Mouse (Mus musculus): ENCODE measurements at regions not wholly inside any gene's neighbourhood (a gene's known extent, or its start where the extent isn't known, plus 50 kb on each side); places are given as distances from the start of the nearest gene placed in this dataset.
"Not testable (repeated sequence)": the region's sequence is repeated elsewhere in the genome, so short reads cannot be mapped to it uniquely, and the experiment has no call there.

DNA sequence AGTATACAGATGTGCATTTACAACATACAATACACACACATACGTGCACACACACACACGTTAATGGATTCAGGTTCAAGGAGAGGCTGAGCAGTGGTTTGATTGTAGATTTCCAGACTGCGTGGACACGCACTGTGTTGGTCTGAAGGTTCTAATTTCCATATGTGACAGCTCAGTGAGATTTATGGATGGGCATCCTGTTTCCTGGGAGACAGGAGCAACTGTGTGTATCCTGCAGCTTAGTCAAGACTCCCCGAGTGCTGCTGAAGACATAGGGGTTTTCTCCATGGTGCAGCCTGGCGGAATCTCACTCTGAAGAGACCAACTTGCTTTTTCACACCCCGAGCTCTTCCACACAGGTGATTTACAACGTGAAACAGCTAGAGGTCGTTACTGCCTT is 119.3 kb upstream of the Foxk1 start:
- Histone ChIP-seq H3K4me1 (ENCODE audit: control insufficient read depth, insufficient read depth, low read length) (no peaks in the 10 kb centered on the region; the same call in 1 of the 2 replicates), H3K4me3 (replicated peaks; ENCODE audit: low read length) (no peak overlapping the region), H3K4me2 (replicated peaks; ENCODE audit: low read depth, low read length, severe bottlenecking) (no peak overlapping the region), H3K27me3 (ENCODE audit: control insufficient read depth, insufficient read depth, low read length) (no peaks in the 10 kb centered on the region), H3K9me3 (ENCODE audit: control insufficient read depth, low read length) (no peaks in the 10 kb centered on the region), H3K9ac (ENCODE audit: low read depth, low read length, severe bottlenecking) (no peak overlapping the region), H3K36me3 (ENCODE audit: control insufficient read depth, insufficient read depth, low read length) (no peaks in the 10 kb centered on the region), H3K27ac (replicated peaks; ENCODE audit: low read depth, low read length) (no peak overlapping the region)
- DNase-seq (ENCODE audit: low spot score): no peak
- WGBS: 60% methylated on average over 9 of the region's 9 CpGs
- no peak for TF ChIP-seq POLR2A (IDR thresholded peaks at IDR 0.05; ENCODE audit: borderline replicate concordance, extremely low read depth, insufficient read depth, insufficient read length)
- no peak for ATAC-seq (ENCODE audit: low FRiP score, low read depth)

DNA sequence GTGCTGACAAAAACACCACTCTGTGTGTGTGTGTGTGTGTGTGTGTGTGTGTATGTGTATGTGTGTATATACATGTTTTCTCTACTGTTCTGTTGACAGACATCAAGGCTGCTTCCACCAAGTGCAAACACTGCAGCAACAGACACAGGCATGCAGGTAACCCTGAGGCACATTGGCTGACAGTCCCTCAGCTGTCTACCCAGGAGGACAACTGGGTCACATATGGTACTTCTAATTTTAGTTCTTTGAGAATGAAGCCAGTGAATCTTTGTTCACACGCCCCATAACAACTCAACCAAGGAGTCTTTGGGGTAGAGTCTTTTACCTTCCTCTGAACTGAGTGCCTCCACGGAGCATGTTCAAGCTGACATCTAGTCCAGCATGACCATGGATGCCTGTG is 113.3 kb upstream of the Foxk1 start:
- ATAC-seq (ENCODE audit: low FRiP score, low read depth) (no peak), DNase-seq (ENCODE audit: low spot score) (no peak)
- H3K9ac ChIP-seq (ENCODE audit: low read depth, low read length, severe bottlenecking): no peak overlapping the region
- no peak for TF ChIP-seq POLR2A (IDR thresholded peaks at IDR 0.05; ENCODE audit: borderline replicate concordance, extremely low read depth, insufficient read depth, insufficient read length)
- no peak overlapping the region for H3K27ac ChIP-seq (replicated peaks; ENCODE audit: low read depth, low read length)
- H3K9me3 ChIP-seq (ENCODE audit: control insufficient read depth, low read length): 0 out of 2 replicates have a peak, but pooled peaks cover 3% of the 10 kb centered on the region
- H3K36me3 ChIP-seq (ENCODE audit: control insufficient read depth, insufficient read depth, low read length): no peaks in the 10 kb centered on the region
- H3K4me3 ChIP-seq (replicated peaks; ENCODE audit: low read length): no peak overlapping the region
- no peaks in the 10 kb centered on the region for H3K4me1 ChIP-seq (ENCODE audit: control insufficient read depth, insufficient read depth, low read length)
- WGBS: 78% methylated on average over 2 of the region's 2 CpGs
- no peaks in the 10 kb centered on the region for H3K27me3 ChIP-seq (ENCODE audit: control insufficient read depth, insufficient read depth, low read length)
- H3K4me2 ChIP-seq (replicated peaks; ENCODE audit: low read depth, low read length, severe bottlenecking): no peak overlapping the region

DNA sequence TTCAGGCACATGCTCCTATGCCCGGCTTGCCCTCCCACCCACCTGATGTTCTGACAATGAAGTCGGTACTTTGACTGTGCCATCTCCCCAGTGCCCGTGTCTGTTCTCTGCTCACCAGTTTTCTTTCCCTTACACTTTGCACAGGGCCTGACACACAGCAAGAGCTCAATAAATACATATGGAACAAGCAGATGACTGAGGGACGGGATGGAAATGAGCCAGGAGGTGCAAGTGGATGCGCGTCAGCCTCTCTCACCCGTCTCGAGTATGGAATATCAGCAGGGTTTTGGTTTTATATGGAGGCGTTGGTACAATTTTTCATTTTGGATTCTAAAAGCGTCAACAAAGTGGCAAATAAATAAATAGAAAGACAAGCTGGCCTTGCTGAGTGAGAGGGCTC is 109.8 kb upstream of the Foxk1 start:
- 88% methylated on average over 10 of the region's 10 CpGs for WGBS
- no peaks in the 10 kb centered on the region for H3K36me3 ChIP-seq (ENCODE audit: control insufficient read depth, insufficient read depth, low read length)
- DNase-seq (ENCODE audit: low spot score): no peak

DNA sequence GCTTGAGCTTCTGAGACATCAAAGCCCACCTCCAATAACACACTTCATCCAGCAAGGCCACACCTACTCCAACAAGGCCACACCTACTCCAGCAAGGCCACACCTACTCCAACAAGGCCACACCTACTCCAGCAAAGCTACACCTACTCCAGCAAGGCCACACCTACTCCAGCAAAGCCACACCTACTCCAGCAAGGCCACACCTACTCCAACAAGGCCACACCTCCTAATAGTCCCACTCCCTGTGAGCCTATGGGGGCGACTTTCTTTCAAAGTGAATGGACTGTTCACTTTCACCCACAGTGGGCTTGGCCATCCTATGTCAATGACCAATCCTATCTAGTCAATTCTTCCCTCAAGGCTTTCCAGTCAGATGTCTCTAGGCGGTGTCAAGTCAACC is 104.9 kb upstream of the Foxk1 start:
- H3K4me3 ChIP-seq (replicated peaks; ENCODE audit: low read length); H3K4me1 ChIP-seq (ENCODE audit: control insufficient read depth, insufficient read depth, low read length); DNase-seq (ENCODE audit: low spot score); H3K4me2 ChIP-seq (replicated peaks; ENCODE audit: low read depth, low read length, severe bottlenecking); H3K36me3 ChIP-seq (ENCODE audit: control insufficient read depth, insufficient read depth, low read length); ATAC-seq (ENCODE audit: low FRiP score, low read depth); H3K9ac ChIP-seq (ENCODE audit: low read depth, low read length, severe bottlenecking); H3K27me3 ChIP-seq (ENCODE audit: control insufficient read depth, insufficient read depth, low read length); H3K27ac ChIP-seq (replicated peaks; ENCODE audit: low read depth, low read length); H3K9me3 ChIP-seq (ENCODE audit: control insufficient read depth, low read length): not testable (repeated sequence)
- WGBS: 89% methylated on average over 2 of the region's 2 CpGs

More for the DNA sequence above, 109.8 kb upstream of the Foxk1 start:
- Histone ChIP-seq H3K9ac (ENCODE audit: low read depth, low read length, severe bottlenecking) (no peak overlapping the region), H3K4me3 (replicated peaks; ENCODE audit: low read length) (no peak overlapping the region), H3K4me1 (ENCODE audit: control insufficient read depth, insufficient read depth, low read length) (no peaks in the 10 kb centered on the region), H3K27me3 (ENCODE audit: control insufficient read depth, insufficient read depth, low read length) (no peaks in the 10 kb centered on the region), H3K9me3 (ENCODE audit: control insufficient read depth, low read length) (0 out of 2 replicates have a peak, but pooled peaks cover 3% of the 10 kb centered on the region), H3K4me2 (replicated peaks; ENCODE audit: low read depth, low read length, severe bottlenecking) (no peak overlapping the region), H3K27ac (replicated peaks; ENCODE audit: low read depth, low read length) (no peak overlapping the region)
- no peak for TF ChIP-seq POLR2A (IDR thresholded peaks at IDR 0.05; ENCODE audit: borderline replicate concordance, extremely low read depth, insufficient read depth, insufficient read length)
- ATAC-seq (ENCODE audit: low FRiP score, low read depth): no peak

DNA sequence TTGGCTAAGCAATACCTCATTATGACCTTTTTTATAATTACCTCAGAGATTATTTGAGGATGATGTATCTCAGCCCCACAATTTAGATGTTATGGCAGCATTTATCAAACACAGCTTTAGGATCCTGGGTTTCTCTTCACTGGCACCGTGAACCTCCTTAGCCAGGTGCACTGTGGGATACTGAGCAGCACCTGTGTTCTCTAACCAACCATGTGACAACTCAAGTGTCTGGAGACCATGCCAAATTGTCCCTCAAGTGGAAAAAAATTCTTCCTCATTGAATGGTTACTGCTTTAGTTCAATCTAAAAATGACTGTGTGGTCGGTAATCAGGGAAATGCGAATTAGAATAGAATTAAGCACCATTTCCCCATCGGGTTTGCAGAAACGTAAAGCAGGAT is 101.7 kb upstream of the Foxk1 start:
- WGBS: 82% methylated on average over 5 of the region's 5 CpGs
- Histone ChIP-seq H3K27ac (replicated peaks; ENCODE audit: low read depth, low read length) (no peak overlapping the region), H3K9me3 (ENCODE audit: control insufficient read depth, low read length) (no peaks in the 10 kb centered on the region), H3K4me2 (replicated peaks; ENCODE audit: low read depth, low read length, severe bottlenecking) (no peak overlapping the region), H3K36me3 (ENCODE audit: control insufficient read depth, insufficient read depth, low read length) (no peaks in the 10 kb centered on the region), H3K4me1 (ENCODE audit: control insufficient read depth, insufficient read depth, low read length) (no peaks in the 10 kb centered on the region), H3K4me3 (replicated peaks; ENCODE audit: low read length) (no peak overlapping the region), H3K27me3 (ENCODE audit: control insufficient read depth, insufficient read depth, low read length) (no peaks in the 10 kb centered on the region), H3K9ac (ENCODE audit: low read depth, low read length, severe bottlenecking) (no peak overlapping the region)
- DNase-seq (ENCODE audit: low spot score) (no peak), ATAC-seq (ENCODE audit: low FRiP score, low read depth) (no peak)
- no peak for TF ChIP-seq POLR2A (IDR thresholded peaks at IDR 0.05; ENCODE audit: borderline replicate concordance, extremely low read depth, insufficient read depth, insufficient read length)

DNA sequence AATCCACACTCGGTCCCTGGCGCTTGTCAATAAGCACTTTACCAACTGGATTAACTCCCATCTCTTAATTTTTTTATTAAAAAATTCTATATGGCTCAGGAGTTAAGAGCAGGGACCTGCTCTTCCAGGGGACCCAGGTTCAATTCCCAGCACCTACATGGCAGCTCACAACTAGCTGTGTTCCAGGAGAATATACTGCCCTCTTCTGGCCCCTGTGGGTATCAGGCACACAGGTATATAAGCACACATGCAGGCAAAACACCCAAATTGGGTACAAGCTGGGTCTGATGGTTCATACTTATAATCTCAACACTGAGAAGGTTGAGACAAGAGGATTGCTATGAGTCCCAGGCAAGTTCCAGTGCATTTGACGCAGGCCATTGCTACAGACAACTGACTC is 92.8 kb upstream of the Foxk1 start:
- TF ChIP-seq POLR2A (IDR thresholded peaks at IDR 0.05; ENCODE audit: borderline replicate concordance, extremely low read depth, insufficient read depth, insufficient read length): no peak
- Histone ChIP-seq H3K4me2 (replicated peaks; ENCODE audit: low read depth, low read length, severe bottlenecking) (no peak overlapping the region), H3K9ac (ENCODE audit: low read depth, low read length, severe bottlenecking) (no peak overlapping the region), H3K27me3 (ENCODE audit: control insufficient read depth, insufficient read depth, low read length) (no peaks in the 10 kb centered on the region), H3K4me1 (ENCODE audit: control insufficient read depth, insufficient read depth, low read length) (no peaks in the 10 kb centered on the region), H3K4me3 (replicated peaks; ENCODE audit: low read length) (no peak overlapping the region), H3K27ac (replicated peaks; ENCODE audit: low read depth, low read length) (no peak overlapping the region), H3K9me3 (ENCODE audit: control insufficient read depth, low read length) (no peaks in the 10 kb centered on the region), H3K36me3 (ENCODE audit: control insufficient read depth, insufficient read depth, low read length) (no peaks in the 10 kb centered on the region)
- ATAC-seq (ENCODE audit: low FRiP score, low read depth) (no peak), DNase-seq (ENCODE audit: low spot score) (no peak)
- 92% methylated on average over 3 of the region's 3 CpGs for WGBS

Data from limb, embryonic 14.5 days (tissue).